In the genomic region with DNA sequence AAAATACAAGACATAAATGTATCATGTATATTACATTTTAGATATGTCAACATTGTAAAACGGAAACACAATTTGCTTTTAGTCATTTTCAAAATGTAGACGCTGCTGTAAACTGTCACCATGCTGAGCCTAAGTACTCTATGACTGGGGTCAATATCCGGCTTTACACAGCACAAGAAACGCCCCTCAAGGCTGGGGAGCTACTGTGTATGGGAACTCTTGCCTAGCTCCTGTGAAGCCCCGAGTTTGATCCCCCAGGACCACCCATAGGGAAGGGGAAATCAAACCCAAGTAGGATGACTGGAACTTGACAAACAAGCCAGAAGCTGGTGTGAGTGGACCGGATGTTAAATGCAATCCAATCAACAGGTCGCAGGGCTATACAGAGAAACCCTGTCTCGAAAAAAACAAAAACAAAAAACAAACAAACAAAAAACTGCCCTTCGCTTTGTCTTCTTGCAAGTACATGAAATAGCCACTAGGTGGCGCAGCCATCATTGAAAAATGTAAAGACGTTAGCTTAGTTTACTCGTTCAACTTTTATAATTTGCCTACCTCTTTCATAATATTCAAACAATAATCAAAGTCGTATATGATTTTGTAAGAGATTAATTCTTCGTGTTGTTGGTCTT, we compare ENCODE assay signal across 8 mouse cellular contexts.
DNase-seq lines count a peak whose midpoint lies in the region; ATAC-seq lines count a peak whose summit lies in the region.

No protein-coding gene starts in this region.

- H3K4me1 ChIP-seq in liver, embryonic 11.5 days (replicated peaks; ENCODE audit: control insufficient read depth, insufficient read depth, low read length) = no peaks in the 10 kb centered on the region
- H3K4me1 ChIP-seq in neural tube, embryonic 13.5 days (replicated peaks) = no peaks in the 10 kb centered on the region

- peak overlapping the region; percentile 35 for H3K4me2 ChIP-seq in liver, embryonic 11.5 days
- peak overlapping the region; percentile 39; the same call in 1 of the 2 replicates for H3K4me2 ChIP-seq in neural tube, embryonic 13.5 days

- H3K9ac ChIP-seq in liver, embryonic 11.5 days (ENCODE audit: low read depth, low read length) = no peak overlapping the region
- H3K9ac ChIP-seq in neural tube, embryonic 13.5 days = no peak overlapping the region

- no peaks in the 10 kb centered on the region for H3K9me3 ChIP-seq in liver, embryonic 11.5 days (ENCODE audit: control insufficient read depth, low read length)
- no peaks in the 10 kb centered on the region for H3K9me3 ChIP-seq in neural tube, embryonic 13.5 days

- no peaks in the 10 kb centered on the region for H3K27me3 ChIP-seq in liver, embryonic 11.5 days (replicated peaks; ENCODE audit: control insufficient read depth, insufficient read depth, low read length)
- H3K27me3 ChIP-seq in neural tube, embryonic 13.5 days = no peaks in the 10 kb centered on the region

- WGBS in liver, embryonic 11.5 days = 20% methylated on average over 14 of the region's 14 CpGs
- 22% methylated on average over 14 of the region's 14 CpGs for WGBS in neural tube, embryonic 13.5 days

- no peak overlapping the region for H3K4me3 ChIP-seq in liver, embryonic 11.5 days (ENCODE audit: low read depth, low read length)
- H3K4me3 ChIP-seq in neural tube, embryonic 13.5 days = no peak overlapping the region

- DNase-seq in adrenal gland, adult 18-20 months (ENCODE audit: low spot score in 2 of 2) = peak; percentile 29 to 31
- DNase-seq in adrenal gland, adult 2 months = no peak
- DNase-seq in 3T3-L1 (ENCODE audit: low read depth, low spot score) = peak; percentile 72
- DNase-seq in heart, postnatal 4 days = peak; percentile 20
- DNase-seq in liver, embryonic 11.5 days (ENCODE audit: low spot score) = no peak

- ATAC-seq in common myeloid progenitor, adult 5-6 weeks (replicated peaks; ENCODE audit: low read depth, poor library complexity, severe bottlenecking) = peak; percentile 67; the same call in 1 of the 2 replicates
- no peak for ATAC-seq in liver, embryonic 11.5 days (replicated peaks; ENCODE audit: low FRiP score)
- peak; percentile 32; the same call in 1 of the 2 replicates for ATAC-seq in neural tube, embryonic 13.5 days (ENCODE audit: low read depth)
- no peak for ATAC-seq in monocyte, adult 5-6 weeks (replicated peaks; ENCODE audit: insufficient number of reproducible peaks, low FRiP score, low TSS enrichment, poor library complexity, severe bottlenecking)

- no peaks in the 10 kb centered on the region for H3K36me3 ChIP-seq in liver, embryonic 11.5 days (ENCODE audit: control insufficient read depth, insufficient read depth, low read length)
- H3K36me3 ChIP-seq in neural tube, embryonic 13.5 days = no peaks in the 10 kb centered on the region

- no peak overlapping the region for H3K27ac ChIP-seq in liver, embryonic 11.5 days (ENCODE audit: low read depth, low read length)
- H3K27ac ChIP-seq in neural tube, embryonic 13.5 days (replicated peaks) = no peak overlapping the region

Comparison
In these comparisons a context has a peak if more than half of its experiments do, and no peak if none do; other contexts are left out.
1. DNase-seq: peak in adrenal gland, adult 18-20 months (2 of 2), 3T3-L1 (single experiment) and heart, postnatal 4 days (single experiment); none in adrenal gland, adult 2 months (single experiment) and liver, embryonic 11.5 days (single experiment).
2. ATAC-seq: peak in common myeloid progenitor, adult 5-6 weeks (single experiment) and neural tube, embryonic 13.5 days (single experiment); none in liver, embryonic 11.5 days (single experiment) and monocyte, adult 5-6 weeks (single experiment).